Mouse (Mus musculus): ENCODE results near the gene Mup20.
"Not testable (repeated sequence)": the region's sequence is repeated elsewhere in the genome, so short reads cannot be mapped to it uniquely, and the experiment has no call there.

Gene Mup20

GRCm38 (mm10) chr4:62054058-62054457 lies at the start of gene Mup20:
Mup20 (minus strand) TSS chr4:62054158.
- DNase-seq (ENCODE audit: low read depth, low spot score): not testable (repeated sequence)

- DNase-seq (ENCODE audit: low read depth, low spot score): not testable (repeated sequence)
These were observed 49.4 kb upstream of the Mup20 start for GRCm38 (mm10) chr4:62103366-62103765.

- DNase-seq (ENCODE audit: low read depth, low spot score): no peak
These were observed 34.0 kb upstream of the Mup20 start for GRCm38 (mm10) chr4:62087953-62088352.

- DNase-seq (ENCODE audit: low read depth, low spot score): no peak
These were observed 33.3 kb upstream of the Mup20 start, which contains the start of gene Mup3 for GRCm38 (mm10) chr4:62087241-62087640. Mup3 (minus strand) TSS chr4:62087342.

GRCm38 (mm10) chr4:62082755-62083154 lies 28.8 kb upstream of the Mup20 start:
- DNase-seq (ENCODE audit: low read depth, low spot score): no peak

GRCm38 (mm10) chr4:62075126-62075525 lies 21.2 kb upstream of the Mup20 start:
- DNase-seq (ENCODE audit: low read depth, low spot score): no peak

- not testable (repeated sequence) for DNase-seq (ENCODE audit: low read depth, low spot score)
These were observed 822 bp upstream of the Mup20 start for GRCm38 (mm10) chr4:62054780-62055179.

GRCm38 (mm10) chr4:62026281-62026680 lies 27.7 kb downstream of the Mup20 start:
- DNase-seq (ENCODE audit: low read depth, low spot score): no peak

GRCm38 (mm10) chr4:62024256-62024959 lies 29.6 kb downstream of the Mup20 start:
- DNase-seq (ENCODE audit: low read depth, low spot score): no peak

DNA sequence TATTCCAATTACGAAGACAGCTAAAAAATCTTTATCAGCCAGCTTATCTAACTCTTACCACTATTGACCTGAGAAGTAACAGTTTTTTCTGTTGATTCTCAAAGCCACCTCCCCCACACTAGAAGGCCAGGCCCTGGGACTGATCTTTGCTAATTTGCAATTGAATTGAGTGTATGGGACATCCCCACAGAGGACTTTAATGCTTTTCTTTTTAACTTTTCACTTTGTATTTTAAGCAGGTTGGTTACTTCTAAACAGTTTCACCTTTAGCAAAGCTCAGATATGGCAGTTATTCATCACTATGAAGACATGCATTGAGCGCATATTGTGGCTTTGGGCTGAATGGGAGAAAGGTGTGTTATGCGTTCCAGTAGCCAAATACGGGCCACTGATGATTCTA lies 30.3 kb downstream of the Mup20 start:
- DNase-seq (ENCODE audit: low read depth, low spot score): no peak

DNA sequence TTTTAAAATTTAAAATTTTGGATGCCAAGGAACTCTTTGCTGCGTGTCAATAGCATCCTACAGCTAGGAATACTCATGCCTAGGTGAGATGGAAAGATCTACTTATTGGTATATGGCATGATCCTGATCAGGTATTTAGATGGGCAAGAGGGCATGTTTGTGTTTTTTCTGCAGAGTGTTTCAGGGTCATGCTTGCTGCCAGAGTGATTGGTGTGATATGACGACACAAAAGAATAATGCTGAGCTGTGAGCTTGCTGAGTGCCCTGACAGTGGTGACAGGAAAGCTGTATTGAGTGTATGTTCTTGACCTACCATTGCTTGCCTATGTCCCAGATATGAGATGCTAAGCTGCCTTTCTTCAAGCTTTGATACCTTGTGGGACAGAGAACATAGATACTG lies 30.8 kb downstream of the Mup20 start:
- DNase-seq (ENCODE audit: low read depth, low spot score): no peak

- not testable (repeated sequence) for DNase-seq (ENCODE audit: low read depth, low spot score)
These were observed 33.4 kb downstream of the Mup20 start for GRCm38 (mm10) chr4:62020511-62020910.
